Mouse (Mus musculus) ovary, adult 18-20 months (tissue): ENCODE measurements at regions not wholly inside any gene's neighbourhood (a gene's known extent, or its start where the extent isn't known, plus 50 kb on each side); places are given as distances from the start of the nearest gene placed in this dataset.

ENCODE experiments used
- DNase-seq: peaks from one replicate; pipeline ENCODE4 v3.0.0; 2022; ENCODE audit warnings: low spot score, mixed read lengths

GRCm38 (mm10) chr2:74977828-74978227, 152.2 kb downstream of the Mtx2 start:
- DNase-seq = no peak

DNA sequence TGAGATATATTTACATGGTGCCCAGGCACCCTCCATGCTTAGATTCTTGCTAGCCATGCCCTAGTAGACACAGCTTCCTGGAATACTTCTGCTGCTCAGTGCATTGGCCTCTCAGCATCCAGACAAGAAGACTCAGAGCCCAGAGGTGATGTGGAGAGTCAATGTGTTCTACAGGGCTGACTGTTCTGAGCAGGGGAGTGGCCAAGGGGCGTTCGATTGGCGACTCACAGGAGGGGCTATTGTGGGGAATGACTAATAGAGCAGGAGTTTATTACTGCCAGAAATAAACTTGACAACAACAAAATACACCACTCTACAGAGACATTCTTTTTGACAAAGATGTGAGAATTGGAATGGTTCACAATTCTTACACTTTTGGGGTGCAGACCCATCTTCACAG, 156.3 kb downstream of the Mtx2 start:
- DNase-seq = no peak

GRCm38 (mm10) chr2:74993802-74994201, 168.2 kb downstream of the Mtx2 start:
- no peak for DNase-seq

GRCm38 (mm10) chr2:74994998-74995397, 169.4 kb downstream of the Mtx2 start:
- no peak for DNase-seq

DNA sequence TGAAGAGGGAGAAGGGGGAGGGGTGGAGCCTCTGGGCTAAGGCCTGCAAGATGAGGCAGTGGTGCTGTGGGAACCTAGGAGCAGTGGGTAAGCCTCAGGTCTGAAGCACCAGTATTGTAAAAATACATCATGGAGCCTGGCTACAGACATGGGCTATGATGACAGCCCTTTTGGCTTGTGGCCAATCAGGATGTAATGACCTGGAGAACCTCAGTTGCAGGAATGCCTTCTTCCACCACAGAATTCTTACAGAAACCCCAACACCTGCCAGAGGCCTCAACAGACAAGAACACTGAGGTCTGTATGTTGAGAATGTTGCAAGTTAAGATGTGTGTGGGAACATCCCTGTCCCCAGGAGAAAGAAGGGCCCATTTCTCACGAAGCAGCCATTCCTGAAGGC, 172.1 kb downstream of the Mtx2 start:
- no peak for DNase-seq

DNA sequence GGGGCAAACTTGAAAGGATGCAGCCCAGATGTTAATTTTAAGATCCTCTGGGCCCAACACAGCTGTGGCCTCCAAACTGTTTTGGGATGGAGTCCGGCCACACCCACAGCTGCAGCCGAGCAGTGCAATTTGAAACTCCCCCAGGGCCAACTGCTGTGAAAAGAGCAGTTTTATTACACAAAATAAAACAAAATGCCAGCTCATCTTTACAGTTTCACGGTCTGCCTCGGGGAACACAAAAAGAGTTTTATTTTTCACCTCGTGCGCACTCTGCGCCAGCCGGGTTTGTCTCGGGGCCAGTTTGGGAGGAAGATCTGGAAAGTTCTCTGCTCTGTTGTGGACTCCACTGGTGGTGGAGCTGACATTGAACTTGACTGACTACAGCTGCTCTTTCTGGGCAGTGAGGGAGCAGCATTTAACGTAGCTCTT, 174.8 kb downstream of the Mtx2 start:
- DNase-seq = peak; percentile 10

DNA sequence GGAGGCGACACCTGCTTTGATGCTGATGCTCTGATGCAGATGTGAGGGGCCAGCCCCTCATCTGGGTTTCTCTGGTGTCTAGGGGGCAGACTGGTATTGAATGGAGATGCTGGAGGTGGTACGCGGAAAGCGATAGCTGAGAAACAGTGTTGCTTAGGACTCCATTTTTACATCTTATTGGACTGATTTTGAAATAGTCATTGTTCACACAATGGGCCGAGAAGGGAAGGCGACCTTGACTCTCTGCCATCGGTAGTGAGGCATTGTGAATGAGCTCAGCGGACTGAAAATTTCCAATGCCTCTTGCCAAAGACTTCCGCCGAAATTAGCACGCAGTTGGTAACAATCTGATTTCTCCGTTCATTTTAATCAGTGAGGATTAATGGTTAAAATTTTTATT, 177.0 kb downstream of the Mtx2 start:
- peak; percentile 10 for DNase-seq

- DNase-seq = no peak
Observed at GRCm38 (mm10) chr2:75008116-75008515, 182.5 kb downstream of the Mtx2 start.

GRCm38 (mm10) chr2:75010647-75011046, 185.0 kb downstream of the Mtx2 start:
- no peak for DNase-seq

DNA sequence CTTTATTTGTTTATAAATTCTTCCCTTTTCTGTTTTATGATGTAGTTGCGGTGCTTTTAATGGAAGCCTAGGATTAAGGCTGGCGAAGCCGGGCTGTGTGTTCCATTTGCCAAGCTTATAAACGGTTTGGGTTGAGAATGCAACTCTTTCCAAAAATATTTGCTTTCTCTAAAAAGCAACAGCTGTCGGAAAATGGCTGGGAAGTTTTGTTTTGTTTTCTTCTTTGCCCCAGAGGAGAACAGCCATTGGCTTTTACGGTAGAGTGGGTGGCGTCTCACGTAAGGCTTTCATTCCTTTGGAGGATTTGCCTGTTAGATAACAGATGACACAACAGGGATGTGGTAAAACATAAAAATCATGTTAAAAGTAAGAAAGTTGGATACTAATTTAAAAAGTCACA, 186.4 kb downstream of the Mtx2 start:
- no peak for DNase-seq

DNA sequence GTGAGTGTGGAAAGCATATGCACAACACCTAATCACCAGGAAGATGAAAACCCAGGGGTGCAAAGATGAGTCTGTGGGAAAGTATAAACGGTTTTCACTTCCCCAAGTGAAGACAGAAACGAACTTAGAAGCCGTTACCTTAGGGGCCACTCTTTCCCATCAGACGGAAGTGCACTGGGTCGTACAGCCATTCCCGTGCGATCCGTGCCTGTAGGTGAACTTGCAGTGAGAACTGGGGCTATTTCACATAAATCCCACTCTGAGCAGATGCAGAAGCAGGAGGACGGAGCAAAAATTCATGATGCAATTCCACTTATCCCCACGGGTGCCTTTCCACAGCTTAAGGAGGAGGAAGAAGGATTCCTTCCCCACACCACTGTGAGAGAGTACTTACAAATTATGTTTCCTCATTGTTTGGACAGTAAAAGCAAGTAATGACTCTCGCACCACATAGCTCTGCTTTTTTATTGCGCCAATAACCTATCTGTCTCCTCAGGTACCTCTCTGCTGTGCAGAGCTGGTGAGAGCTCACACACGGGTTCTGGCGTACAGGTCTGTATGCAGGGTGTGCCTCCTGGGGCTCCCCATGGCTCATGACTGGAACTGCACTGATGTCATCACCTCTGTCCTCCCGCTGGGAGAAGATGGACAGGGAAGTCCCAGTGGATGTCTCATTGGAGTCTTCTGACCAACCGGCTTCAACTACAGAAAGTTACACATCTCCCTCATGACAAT, 189.6 kb downstream of the Mtx2 start:
- DNase-seq = no peak

GRCm38 (mm10) chr2:75019459-75019858, 193.9 kb downstream of the Mtx2 start:
- DNase-seq = no peak

- no peak for DNase-seq
Observed at GRCm38 (mm10) chr2:75021639-75022038, 196.0 kb downstream of the Mtx2 start.

- DNase-seq = no peak
Observed at GRCm38 (mm10) chr2:75028151-75028550, 202.5 kb downstream of the Mtx2 start.

DNA sequence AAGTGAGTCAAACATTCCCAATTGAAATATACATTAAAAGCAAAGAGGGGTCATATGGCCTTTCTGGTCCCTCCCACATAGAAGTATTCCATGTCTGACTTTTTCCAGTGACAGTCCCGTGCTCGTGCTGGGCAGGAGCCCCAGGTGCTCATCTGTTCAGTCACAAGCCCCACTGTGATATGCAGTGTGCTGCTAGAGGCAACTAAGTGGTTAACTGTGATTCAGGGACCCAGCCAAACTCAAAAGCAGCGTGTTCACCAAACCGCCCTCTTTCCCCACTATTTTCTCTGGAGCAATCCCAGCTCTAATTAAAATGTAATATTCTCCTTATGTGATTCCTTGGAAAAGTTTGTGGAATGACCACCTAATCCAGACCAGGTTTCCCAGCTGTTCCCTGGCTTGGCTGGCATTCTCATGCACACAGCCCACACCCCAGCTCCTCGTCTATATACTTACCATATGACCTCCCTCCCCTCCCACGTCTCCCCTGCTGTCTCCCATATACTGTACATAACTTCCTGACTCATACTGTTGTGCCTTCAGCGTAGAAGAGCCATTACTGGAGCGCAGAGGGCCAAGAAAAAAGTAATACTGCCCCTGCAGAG, 203.6 kb downstream of the Mtx2 start:
- DNase-seq = no peak

GRCm38 (mm10) chr2:75034708-75035107, 209.1 kb downstream of the Mtx2 start:
- no peak for DNase-seq

DNA sequence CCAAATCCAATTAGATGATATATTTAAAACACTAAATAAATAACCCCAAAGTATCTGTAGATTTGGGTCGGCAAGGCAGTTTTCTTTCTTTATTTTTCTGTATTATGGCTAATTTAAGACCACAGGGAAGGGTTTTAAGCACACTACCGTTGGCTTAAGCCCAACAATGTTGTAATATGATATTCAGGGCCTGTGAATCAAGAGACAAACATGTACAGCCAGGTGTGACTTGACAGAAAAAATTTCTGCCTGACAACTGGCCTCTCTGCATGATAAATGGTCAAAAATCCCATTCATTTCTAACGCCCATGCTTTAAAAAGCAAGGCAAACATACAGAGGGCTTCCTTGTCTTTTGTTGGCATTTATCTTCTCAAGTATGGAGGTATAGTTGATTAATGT, 213.5 kb downstream of the Mtx2 start:
- DNase-seq = no peak

DNA sequence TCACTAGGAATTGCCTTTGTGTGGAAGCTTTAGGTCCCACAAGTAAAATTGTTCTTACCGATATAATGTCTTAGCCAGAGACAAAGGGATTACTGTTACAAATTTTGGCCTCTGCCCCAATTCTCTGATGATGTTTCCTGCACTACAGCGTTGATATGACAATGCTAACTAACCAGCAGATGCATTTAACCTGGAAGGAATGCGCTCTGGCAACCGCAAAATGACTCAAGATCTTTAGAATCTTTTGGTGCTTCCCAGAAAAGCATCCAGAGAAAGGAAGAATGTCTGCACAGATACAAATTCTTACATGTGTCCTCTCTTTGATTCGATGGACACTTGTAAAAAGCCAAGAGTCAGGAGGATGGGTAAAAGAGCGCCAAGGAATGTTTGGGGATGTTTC, 221.3 kb downstream of the Mtx2 start:
- no peak for DNase-seq

- DNase-seq = no peak
Observed at GRCm38 (mm10) chr2:75048071-75048470, 222.5 kb downstream of the Mtx2 start.

DNA sequence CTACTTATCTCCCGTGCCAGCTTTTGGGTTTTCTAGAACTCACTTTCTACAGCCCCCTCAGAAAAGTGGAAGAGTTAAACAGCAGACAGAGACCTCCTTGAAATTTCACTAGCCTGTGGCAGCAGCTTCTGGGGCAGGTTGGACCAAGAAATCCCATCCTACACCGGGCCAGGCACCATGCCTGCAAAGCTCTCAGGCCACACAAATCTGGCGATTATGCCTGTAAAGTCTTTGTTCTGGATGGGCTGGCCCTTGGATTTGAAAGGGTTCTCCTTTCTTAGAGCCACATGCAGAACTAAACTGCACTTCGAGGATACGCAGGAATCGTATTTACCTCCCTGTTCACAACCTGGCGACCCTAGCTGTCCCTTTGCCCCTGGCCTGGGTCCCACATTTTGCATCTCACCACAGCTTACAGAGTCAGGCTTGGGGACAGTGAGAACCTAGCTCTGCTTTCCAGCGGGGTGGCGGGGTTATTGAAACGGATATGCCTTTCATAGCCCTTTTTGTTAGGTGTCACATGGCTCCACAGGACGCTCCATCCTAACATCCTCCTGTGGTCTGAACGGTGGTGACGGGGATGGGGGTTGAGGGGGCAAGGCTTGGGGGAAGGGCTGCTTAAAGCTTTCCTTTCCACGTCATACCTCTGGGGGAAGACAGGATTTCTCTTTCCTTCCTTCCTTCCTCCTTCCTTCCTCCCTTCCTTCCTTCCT, 229.0 kb downstream of the Mtx2 start:
- DNase-seq = no peak

GRCm38 (mm10) chr2:75055187-75055543, 229.6 kb downstream of the Mtx2 start:
- no peak for DNase-seq

DNA sequence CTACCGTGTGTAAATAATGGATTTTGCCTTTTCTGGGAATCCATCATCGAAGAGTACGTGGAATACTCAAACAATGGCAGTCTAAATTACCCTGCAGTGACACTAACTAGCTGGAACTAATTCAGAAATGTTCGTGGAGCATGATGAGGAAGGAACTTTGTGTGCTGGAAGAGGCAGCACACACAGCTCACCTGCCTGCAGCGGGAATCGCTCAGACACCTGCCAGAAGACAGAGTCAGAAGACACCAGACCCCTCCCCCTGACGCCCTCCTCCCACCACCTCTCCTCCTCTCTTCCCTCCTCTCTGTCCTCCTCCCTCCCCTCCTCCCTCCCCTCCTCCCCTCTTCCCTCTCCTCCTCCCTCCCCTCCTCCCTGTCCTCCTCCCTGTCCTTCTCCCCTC, 235.4 kb downstream of the Mtx2 start:
- DNase-seq = no peak

DNA sequence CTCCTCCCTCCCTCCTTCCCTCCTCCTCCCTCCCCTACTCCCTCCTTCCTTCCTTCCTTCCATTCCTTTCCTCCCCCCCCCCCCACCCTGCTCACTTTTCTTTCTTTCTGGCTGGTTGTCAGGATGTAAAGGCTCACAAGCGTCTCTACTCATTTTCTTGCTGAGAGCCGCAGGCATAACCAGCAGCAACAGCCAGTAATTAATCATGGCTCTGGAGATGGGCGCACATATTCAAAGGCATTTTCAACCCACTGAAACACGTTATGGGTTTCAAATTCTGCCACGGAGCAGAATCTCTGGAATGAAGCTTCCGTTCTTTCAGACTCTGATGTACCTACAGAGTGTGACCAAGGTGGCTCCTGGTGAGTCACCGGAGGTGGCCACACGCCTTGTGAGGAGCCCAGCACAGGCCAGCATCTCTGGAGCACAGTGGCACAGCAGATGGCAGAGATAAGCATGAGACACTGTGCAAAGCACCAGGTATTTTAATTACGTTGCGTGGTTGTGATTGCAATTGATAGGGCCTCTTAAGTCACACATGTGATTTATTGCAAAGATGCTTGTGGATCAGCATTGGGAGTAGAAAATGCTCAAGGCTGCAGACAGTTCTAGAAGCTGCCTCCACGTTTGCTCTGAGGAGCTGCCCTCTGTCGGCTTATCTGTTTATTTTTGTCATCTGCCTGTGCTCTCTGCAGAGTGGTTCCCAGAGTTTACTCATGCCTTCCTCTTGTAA, 236.0 kb downstream of the Mtx2 start:
- DNase-seq = no peak
